Mouse (Mus musculus) brain, adult 2 months (tissue): ENCODE data around the gene Mpc2.

Experiments
- DNase-seq: peaks from one replicate; pipeline ENCODE4 v3.0.0; 2011; ENCODE audit warnings: low read depth, low spot score

Mpc2 gene

DNA sequence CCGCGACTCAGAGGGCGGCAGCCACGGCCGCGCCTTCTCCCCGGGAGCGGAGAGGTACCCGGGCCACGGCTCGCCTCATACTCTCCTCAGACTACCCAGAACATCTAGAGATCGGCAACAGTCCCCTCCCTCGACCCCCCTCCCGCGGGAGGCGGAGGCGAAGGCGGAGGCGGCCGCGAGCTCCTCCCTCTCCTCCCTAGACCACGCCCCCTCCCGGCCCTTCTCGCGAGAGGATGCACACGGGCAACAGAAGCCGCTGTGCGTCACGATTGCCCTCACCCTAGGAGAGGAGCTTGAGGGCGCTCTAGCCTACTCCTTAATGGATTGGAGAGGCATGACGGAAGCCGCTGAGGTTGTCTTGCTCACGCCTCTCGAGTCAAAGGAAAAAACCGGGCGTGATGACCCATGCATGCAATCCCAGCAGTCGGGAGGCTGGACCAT is at the start of gene Mpc2, which contains the start of gene Dcaf6:
Mpc2 (plus strand) TSS at position 278 of the 441 bp plus-strand sequence.
Dcaf6 (minus strand) TSS at position 116 of the 441 bp plus-strand sequence.
- DNase-seq: peak; percentile 100

DNA sequence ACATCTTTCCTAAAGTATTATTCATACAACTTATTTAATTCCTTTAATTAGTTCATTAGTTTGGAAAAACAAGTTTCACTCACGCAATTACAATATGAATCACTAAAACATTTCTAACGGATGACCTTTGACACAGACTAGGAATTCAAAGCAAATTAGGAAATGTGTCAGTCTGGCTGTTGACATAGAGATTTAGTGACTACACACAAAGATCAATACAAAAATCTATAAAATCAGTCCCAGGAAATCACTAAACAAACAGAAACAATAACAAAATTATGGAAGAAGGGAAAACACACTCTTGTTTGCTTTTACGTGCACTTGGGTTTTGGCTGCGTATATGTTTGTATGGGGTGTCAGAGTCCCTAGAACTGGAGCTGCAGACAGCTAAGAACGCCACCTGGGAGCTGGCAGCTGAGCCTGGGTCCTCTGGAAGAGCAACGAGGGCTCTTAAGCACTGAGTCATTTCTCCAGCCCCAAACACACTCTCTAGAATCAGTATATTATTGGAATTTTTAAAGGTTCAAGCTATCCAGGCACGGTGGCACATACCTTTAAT is 39.0 kb upstream of the Mpc2 start:
- DNase-seq: no peak

DNA sequence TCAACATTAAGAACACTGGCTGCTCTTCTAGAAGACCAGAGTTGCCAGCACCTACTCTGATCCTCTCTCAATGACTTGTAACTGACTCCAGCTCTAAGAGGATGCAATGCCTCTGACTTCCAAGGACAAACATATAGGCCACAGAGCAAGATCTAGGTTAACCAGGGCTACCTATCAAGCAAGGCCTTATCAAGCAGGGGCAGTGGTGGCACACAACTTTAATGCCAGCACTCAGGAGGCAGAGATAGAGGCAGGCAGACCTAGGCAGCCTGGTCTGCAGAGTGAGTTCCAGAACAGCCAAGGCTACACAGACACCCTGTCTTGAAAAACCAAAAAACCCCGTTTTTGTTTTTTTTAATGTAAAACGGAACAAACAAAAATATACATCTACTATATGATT is 34.2 kb upstream of the Mpc2 start:
- no peak for DNase-seq

DNA sequence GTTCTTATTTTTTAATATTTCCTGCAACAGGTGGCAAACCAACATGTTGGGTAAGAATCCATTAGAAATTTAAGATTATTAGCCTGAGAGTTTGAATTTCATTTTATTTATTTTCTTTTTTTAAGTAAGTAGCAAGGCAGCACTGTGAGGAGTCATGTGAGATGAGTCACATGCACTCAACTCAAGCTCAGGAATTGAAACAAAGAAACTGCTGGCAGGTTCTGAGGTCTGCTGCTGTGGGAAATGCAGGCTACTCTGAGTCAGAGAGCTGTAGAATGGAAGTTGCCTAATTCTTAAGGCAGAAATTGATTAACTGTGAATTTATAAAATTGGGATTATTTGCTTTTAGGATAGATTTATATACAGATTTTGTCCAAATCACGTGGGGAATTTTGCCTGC is 27.6 kb upstream of the Mpc2 start:
- peak; percentile 47 for DNase-seq

DNA sequence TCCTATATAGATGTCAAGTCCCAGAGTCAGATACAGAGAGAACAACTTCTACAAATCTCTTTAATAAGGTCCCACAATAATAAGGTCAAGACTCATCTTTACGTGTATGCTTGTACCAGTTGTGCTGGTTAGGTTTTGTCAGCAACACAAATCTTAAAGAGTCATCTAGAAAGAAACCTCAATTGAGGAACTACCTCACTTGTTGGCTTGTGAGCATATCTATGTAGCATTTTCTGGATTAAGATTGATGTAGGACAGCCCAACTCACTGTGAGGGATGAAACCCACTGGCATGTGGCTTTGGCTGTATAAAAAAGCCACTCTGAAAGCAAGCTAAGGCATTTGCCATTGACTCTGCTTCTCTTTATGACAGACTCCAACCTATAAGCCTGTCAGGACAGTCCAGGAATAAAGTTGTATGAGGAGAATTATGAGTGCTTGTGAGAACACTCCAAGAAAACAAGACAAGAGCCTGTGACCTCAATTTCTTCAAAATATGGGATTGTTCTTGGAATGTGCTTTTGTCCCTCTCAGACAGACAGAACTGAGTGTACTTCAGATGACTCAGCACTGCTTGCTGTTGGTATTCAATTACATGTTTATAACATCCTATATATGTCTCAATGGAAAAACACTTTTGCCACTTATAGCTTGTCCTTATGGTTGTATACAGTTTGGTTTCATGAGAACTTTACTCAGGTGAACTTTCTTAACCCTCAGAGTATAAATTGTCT is 22.0 kb upstream of the Mpc2 start:
- peak; percentile 21 for DNase-seq

DNA sequence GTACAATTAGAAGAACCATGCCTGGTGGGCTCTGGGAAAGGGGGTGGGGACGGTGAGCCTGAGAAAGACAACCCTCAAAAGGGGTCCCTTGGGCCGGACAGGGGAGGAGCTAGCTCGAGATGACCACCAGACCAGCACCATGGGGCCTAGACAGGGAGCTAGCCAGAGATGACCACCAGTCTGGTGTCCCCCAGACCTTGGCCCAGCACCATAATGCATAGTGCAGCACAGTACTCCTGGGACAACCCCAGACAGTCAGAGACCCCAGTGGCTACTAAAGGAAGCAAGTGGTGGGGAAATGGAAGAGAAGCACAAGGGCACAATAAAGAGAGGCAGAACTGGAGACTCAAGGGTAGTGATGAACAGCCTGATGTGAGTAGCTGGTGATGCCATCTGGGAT is 19.6 kb upstream of the Mpc2 start:
- no peak for DNase-seq

DNA sequence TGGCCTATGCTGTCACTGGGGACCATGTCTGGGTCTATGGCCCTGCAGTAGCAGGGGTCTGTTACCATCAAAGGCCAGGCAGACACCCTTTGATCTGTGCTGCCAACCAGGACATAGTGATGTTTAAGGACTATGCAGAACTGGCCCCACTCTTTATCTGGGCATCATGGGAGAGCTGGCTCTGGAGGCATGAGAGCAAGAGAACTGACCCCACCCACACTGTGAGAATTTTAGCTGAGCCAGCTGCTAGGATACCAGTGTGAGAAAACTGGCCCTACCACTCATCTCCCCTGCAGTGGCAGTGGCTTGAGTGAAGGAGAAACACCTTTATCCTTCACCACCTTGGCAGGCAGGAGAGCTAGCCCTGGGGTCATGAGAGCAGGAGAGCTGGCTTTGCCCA is 19.2 kb upstream of the Mpc2 start:
- DNase-seq: no peak

DNA sequence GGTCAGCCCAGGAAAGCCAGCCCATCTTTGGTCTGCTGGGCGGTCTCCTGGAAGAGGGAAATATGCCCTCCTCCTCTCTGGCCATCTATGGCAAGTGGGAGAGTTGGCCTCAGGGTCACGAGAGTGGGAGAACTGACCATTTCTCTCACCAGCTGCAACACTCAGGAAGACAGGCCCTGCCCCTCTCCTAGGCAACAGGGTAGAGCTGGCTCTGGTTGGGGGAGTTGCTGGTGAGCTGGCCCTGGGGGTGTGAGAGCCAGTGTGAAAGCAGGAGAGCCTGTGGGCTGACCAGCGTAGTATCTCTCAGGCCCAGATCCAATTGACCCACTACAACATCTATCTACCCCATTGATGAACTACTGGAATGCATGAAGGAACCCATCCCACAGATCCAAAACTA is 18.7 kb upstream of the Mpc2 start:
- DNase-seq: no peak

DNA sequence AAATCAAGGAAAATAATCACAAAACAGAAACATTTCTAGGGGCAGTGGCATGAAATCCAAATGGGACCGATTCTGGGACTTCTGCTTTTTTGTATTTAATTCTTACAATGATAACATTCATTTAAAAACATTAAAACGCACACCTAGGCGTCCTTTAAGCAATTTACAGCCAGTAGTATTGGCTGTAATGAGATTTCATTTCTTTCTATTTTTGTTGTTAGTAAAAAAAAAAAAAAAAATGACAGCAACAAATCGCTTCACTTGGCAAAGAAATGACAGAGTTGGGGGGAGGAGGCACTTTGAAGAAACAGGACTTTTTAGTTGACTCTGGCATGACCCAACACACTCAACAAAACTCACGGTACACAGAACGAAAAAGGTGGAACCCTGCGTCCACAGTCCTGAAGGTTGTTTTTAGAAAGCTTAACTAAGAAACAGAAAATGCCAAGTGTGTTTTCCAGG is 1.4 kb upstream of the Mpc2 start:
- DNase-seq: no peak

DNA sequence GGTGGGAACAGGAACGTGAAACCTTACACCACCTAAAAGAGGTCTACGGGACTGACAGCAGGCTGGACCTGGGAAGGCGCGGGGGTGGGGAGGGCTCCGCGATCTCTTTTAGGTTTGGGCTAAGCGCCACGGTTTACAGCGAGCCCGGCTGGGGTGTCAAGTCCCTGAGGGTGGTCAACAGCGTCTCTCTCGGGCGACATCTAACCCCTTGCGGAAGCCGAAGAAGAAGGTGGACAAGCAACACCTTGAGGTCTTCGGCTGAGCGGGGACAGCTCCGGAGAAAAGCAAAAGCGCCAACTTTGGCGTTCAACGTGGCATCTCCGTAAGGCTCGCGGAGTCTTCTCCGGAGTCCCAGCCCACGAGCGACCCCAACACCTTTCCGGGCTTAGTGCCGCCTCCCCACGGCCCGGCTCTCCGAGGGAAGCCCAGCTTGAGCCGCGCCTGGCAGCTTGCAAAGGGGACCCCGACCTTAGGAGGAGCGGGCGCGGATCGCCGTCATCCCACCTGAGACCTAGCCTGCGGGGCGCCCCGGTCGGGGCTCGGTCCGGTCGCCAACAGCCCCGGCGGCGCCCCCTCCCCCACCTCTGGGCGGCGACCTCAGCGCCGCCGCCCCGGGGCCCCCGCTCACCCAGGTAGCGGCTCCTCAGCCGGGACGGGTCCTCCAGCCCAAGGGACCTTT is 795 bp upstream of the Mpc2 start:
- peak; percentile 66 for DNase-seq

DNA sequence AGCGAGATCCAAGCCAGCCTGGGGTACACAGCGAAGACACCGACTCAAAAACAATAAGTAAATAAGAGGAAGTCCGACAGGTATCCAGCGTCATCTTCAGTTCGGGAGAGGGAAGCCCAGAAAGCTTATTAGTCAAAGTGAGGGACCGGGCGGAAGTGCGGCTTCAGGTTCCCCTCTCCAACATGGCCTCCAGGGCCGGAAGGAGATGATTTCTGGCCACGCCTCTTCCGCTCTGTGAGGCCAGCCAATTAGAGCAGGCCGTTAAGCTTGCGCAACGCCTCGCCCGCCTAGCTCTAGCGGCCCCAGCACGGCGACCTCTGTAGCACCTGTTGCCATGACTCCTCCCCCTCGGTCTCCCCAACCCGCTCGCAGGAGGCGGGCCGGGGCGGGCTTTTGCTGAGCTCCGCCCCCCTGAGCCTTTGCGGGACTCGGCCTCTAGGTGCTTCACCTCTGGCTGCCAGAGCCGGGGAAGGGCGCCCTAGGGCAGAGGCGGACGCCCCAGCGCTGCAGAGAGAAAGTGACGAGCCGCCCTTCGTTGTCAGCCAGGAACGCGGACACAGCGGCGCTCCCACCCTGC is 452 bp downstream of the Mpc2 start:
- peak; percentile 100 for DNase-seq

DNA sequence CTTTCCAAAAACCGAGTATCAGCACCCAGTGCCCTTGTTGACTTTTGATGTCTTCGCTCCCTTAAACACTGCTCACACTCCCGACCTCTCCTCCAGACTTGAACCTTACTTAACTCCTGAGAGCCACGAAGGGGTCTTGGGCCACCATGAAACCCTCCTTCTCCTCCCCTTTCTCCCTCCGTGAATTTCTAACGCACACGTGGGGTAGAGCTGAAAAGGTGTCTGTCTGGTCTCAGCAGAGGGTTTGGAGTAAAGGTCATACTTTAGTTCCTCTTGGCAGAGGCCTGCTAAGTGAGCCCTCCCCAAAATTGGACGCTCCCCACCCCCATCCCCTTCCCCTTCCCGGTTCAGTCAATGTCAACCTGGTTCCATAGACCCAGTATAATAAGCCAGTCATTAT is 1.2 kb downstream of the Mpc2 start:
- DNase-seq: peak; percentile 10

DNA sequence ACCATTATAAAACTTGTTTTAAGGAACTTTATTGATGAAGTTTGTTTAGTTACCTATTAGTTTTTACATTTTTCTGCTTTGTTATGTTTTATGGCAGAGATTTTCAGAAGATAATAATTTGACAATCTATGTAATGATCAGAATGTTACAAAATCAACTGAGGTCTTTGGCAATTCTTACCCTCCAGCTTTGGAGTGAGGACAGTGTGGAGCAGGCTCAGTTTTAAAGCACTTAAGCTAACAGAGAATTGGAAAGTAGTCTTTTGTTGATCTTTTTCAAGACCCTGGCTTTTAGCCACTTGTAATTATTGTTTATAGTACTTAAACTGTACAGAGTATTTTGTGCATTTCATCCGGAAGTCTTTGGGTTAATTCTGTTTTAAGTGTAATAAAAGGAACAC is 2.4 kb downstream of the Mpc2 start:
- DNase-seq: no peak

DNA sequence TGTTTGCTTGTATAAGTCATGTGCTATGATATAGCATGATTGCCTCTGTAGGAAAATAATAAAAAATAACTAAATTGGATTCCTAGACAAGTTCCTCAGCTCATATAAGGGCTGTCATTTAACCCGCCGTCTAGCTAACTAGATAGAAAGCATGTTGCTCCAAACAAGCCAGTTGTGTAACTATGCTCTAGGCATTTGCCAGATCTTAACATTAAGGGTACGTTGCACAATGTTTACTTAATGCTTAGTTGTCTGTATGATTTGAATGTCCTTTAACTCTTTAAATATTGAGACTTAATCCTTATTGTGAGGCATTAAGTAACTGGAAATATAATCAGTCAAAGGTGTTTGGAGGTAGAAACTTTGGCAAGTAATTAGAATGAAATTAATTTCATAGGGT is 4.1 kb downstream of the Mpc2 start:
- no peak for DNase-seq

DNA sequence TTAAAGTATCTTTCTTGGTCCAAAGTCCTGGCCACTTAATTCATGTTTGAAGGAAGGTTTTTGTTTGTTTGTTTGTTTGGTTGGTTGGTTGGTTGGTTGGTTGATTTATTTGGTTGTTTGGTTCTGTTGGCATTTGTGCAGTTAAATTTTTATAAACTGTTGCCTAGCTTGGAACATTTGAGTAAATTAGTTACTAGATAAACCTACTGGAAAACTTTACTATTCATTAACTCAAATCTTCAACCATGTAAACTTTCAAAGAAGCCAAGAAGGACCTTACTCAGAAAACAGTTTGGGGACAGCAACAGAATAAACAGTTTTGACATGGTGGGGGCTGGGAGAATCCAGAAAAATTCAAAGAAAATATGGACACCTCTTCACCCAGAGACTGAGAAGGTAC is 8.5 kb downstream of the Mpc2 start:
- DNase-seq: no peak

DNA sequence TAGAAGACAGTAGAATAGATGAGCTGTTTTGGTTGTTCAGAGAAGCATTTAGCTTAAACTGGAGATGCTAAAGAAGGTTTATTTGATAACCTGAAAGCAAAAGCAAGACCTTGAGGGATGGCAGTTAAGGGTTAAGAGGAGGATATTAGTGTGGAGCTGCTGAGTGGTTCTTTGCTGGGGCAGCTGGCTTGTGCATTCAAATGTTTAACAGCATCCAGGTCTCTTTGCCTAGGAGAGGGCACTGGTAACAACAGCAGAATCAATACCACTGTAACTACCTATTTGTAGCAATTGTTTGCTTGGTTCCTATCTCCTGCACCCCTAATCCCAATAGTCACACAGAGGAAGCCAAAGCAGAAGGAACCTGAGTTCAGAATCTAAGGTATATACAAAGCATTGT is 9.3 kb downstream of the Mpc2 start:
- DNase-seq: no peak

DNA sequence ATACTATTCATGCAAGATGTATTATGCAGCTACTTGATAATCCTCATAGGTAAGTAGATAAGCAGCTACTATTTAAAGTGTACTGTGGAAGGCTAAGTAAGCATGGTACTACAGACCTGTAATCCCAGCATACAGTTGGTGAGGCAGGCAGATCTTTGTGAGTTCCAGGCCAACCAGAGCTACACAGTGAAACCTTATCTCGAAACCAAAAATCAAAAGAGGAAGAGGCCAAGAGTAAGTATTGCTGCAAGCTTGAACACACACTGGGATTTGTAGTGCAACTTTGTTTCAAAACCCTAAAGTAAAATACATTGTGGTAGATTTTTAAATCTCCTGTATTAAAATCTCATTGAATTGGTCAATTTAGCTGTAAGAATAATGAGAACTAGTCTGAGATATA is 11.1 kb downstream of the Mpc2 start:
- no peak for DNase-seq

DNA sequence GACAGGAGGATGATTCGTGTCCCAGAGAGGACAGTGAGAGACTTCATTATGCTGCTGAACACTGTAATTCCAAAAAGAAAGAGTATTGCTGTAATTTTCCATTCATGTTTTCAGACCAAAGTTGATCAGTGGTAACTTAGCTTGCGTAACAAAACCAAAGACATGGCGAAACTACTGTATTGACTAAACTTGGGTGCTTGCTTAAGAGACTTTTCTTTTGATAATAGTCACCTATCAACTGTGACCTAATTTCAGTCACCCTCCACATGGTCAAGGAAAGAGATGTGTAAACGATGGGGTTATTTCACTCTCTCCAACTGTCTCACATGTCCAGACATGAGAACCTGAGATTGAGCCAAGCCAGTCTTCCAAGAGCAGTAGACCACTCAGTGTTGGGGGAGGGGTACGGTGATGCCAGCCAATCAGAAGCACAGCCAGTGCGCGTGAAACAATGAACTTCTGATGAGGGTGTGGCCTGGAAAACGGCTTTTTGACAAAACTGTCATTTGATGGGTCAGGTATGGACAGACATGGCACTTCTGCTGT is 24.3 kb downstream of the Mpc2 start, which contains the start of gene Adcy10:
Adcy10 (plus strand) TSS at position 496 of the 546 bp plus-strand sequence.
- DNase-seq: no peak

DNA sequence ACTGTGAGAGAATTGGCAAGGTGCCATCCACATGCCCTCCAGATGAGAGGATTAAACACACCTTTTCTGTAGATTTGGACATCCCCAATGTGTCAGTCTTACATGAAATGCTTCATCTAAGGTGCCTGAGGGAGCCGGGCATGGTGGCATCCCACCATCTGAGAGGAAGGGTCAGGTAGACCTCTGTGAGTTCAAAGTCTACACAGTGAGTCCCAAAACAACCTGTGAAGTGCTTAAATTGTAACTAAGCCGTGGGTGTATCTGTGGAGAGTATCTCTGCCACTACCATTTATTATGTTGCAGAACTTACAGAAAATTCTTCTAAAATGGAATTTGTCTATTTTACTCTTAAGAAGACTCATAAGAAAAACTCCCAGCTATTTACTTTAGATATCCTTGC is 25.7 kb downstream of the Mpc2 start:
- DNase-seq: peak; percentile 9

DNA sequence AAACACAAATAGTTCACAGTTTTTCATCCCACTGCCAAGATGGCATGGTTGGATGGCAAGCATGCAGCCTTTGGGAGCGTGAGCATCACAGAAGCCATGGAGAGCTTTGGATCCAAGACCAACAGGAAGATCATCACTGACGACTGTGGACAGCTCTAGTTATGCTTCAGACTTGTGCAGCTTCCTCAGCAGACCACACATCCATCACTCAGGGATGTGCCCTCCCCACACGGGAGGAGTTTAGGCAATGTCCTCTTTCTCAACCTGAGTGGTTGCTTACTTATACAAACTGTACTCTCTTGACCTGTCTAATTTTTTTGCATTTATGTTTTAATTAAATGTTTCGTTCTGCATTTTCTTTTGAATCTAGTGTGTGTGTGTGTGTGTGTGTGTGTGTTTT is 28.8 kb downstream of the Mpc2 start:
- no peak for DNase-seq

DNA sequence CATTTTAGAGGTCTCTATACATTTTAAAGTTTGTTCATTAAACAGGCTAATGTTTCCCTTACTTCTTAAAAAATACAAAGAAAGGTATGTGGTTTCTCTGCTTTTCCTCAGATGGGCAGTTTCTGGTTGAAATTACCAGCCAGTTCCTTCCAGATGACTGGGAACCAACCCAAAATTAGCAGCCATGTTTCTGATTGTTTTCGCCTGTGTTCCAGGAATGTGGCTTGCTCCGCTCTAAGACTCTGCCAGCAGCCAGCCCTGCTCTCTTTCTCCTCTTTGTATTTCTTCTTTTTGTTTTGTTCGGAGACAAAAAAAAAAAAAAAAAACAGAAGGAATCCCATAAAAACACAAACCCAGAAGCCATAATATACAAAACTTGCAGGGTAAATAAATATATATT is 38.4 kb downstream of the Mpc2 start:
- DNase-seq: peak; percentile 20
